Mouse (Mus musculus) CH12.LX (cell line): Measurements from ENCODE around the gene Gm9958. TPM values are rescaled to one million over a fixed set of nuclear protein-coding genes. Genes with fewer than 3 reads are reported as not detected.

Experiments
- DNase-seq: peaks from one replicate; pipeline ENCODE4 v3.0.0-alpha.2; 2013; ENCODE audit errors: extremely low read depth
- H3K27ac ChIP-seq: 2 replicates; pipeline ENCODE4 v1.5.1; 2012; ENCODE audit warnings: low read depth, mild to moderate bottlenecking, control low read depth, moderate library complexity; ENCODE audit not compliant: insufficient read depth
- H3K27me3 ChIP-seq: replicated peaks from 2 replicates; pipeline ENCODE3; 2012; ENCODE audit warnings: inconsistent platforms
- H3K36me3 ChIP-seq, 2 experiments: replicated peaks in 1 of 2; 2 replicates each; pipeline versions ENCODE3 to v1.6.1; 2012; ENCODE audit warnings: inconsistent platforms in 1 of 2, low read length in 1 of 2, mild to moderate bottlenecking in 1 of 2, mixed read lengths in 1 of 2, moderate library complexity in 1 of 2; ENCODE audit not compliant: control insufficient read depth in 1 of 2, insufficient read depth in 1 of 2
- H3K4me1 ChIP-seq, 2 experiments: 2 replicates each; pipeline ENCODE4 v1.6.1; 2012; ENCODE audit warnings: inconsistent platforms in 1 of 2, moderate library complexity in 1 of 2; ENCODE audit not compliant: insufficient read depth in 2 of 2, control insufficient read depth in 1 of 2
- H3K4me2 ChIP-seq: 2 replicates; pipeline ENCODE4 v1.6.1; 2012; ENCODE audit warnings: low read depth, mild to moderate bottlenecking, control low read depth; ENCODE audit not compliant: poor library complexity, insufficient read depth, severe bottlenecking
- H3K4me3 ChIP-seq, 3 experiments: fragments of 150-350 bp in 1 of 3; sonication (generic) in 1 of 3; replicated peaks in 1 of 3; 2 replicates each; pipeline versions ENCODE3 to v1.5.1; 2011 to 2012; ENCODE audit warnings: low read depth in 2 of 3, low read length in 2 of 3, mild to moderate bottlenecking in 2 of 3, moderate library complexity in 2 of 3, control low read depth in 1 of 3, improper control_type of control experiment in 1 of 3, inconsistent platforms in 1 of 3, mixed read lengths in 1 of 3; ENCODE audit not compliant: poor library complexity in 1 of 3
- H3K79me2 ChIP-seq: replicated peaks from 2 replicates; pipeline ENCODE4 v1.6.1; 2012; ENCODE audit warnings: mild to moderate bottlenecking, moderate library complexity; ENCODE audit not compliant: control insufficient read depth, poor library complexity, insufficient read depth, severe bottlenecking; ENCODE audit errors: extremely low read depth
- H3K9ac ChIP-seq: 2 replicates; pipeline ENCODE4 v1.6.1; 2012; ENCODE audit warnings: low read depth, mild to moderate bottlenecking, control low read depth, moderate library complexity; ENCODE audit not compliant: insufficient read depth
- H3K9me3 ChIP-seq: replicated peaks from 2 replicates; pipeline ENCODE3; 2012; ENCODE audit warnings: low read length, inconsistent platforms, mixed read lengths
- CHD1 ChIP-seq: IDR thresholded peaks from 2 replicates; pipeline ENCODE4 v1.6.1; 2012; ENCODE audit warnings: low read depth, low read length, improper control_type of control experiment, inconsistent platforms
- CHD2 ChIP-seq: IDR thresholded peaks from 2 replicates; pipeline ENCODE4 v1.6.1; 2011; ENCODE audit warnings: low read length, improper control_type of control experiment
- CTCF ChIP-seq, 2 experiments: IDR thresholded peaks in 1 of 2; conservative IDR thresholded peaks in 1 of 2; 2 replicates each; pipeline ENCODE4 v1.5.1; 2011 to 2012; ENCODE audit warnings: low read depth in 2 of 2, low read length in 2 of 2, improper control_type of control experiment in 1 of 2, inconsistent platforms in 1 of 2, mild to moderate bottlenecking in 1 of 2, moderate library complexity in 1 of 2
- ELF1 ChIP-seq: IDR thresholded peaks from 2 replicates; pipeline ENCODE4 v1.6.1; 2014; ENCODE audit warnings: low read depth, mild to moderate bottlenecking, inconsistent platforms, low read length, improper control_type of control experiment
- EP300 ChIP-seq: IDR thresholded peaks from 2 replicates; pipeline ENCODE4 v1.6.1; 2011; ENCODE audit warnings: low read length, improper control_type of control experiment
- ETS1 ChIP-seq: conservative IDR thresholded peaks from 2 replicates; pipeline ENCODE4 v1.6.1; 2012; ENCODE audit warnings: low read depth, mild to moderate bottlenecking, inconsistent platforms, low read length, improper control_type of control experiment, moderate library complexity
- GABPA ChIP-seq: IDR thresholded peaks from 2 replicates; pipeline ENCODE4 v1.6.1; 2012; ENCODE audit warnings: low read depth, low read length, improper control_type of control experiment, inconsistent platforms; ENCODE audit not compliant: insufficient replicate concordance
- JUN ChIP-seq: IDR thresholded peaks from 2 replicates; pipeline ENCODE4 v1.6.1; 2011; ENCODE audit warnings: low read depth, mild to moderate bottlenecking, low read length, improper control_type of control experiment, moderate library complexity; ENCODE audit not compliant: insufficient read depth
- JUND ChIP-seq: conservative IDR thresholded peaks from 2 replicates; pipeline ENCODE4 v1.6.1; 2011; ENCODE audit warnings: low read depth, low read length, improper control_type of control experiment
- KAT2A ChIP-seq: IDR thresholded peaks from 2 replicates; pipeline ENCODE4 v1.6.1; 2012; ENCODE audit warnings: low read length, improper control_type of control experiment, inconsistent platforms; ENCODE audit not compliant: insufficient replicate concordance
- MAFK ChIP-seq: IDR thresholded peaks from 2 replicates; pipeline ENCODE4 v1.6.1; 2011; ENCODE audit warnings: low read length, improper control_type of control experiment; ENCODE audit not compliant: insufficient replicate concordance
- MAX ChIP-seq: IDR thresholded peaks from 2 replicates; pipeline ENCODE4 v1.6.1; 2011; ENCODE audit warnings: low read length, improper control_type of control experiment
- MEF2A ChIP-seq: IDR thresholded peaks from 2 replicates; pipeline ENCODE4 v1.6.1; 2014; ENCODE audit warnings: low read depth, mild to moderate bottlenecking, inconsistent platforms, low read length, improper control_type of control experiment, borderline replicate concordance
- NELFE ChIP-seq: IDR thresholded peaks from 2 replicates; pipeline ENCODE4 v1.6.1; 2011; ENCODE audit warnings: low read depth, low read length, improper control_type of control experiment
- PAX5 ChIP-seq: IDR thresholded peaks from 2 replicates; pipeline ENCODE4 v1.6.1; 2012; ENCODE audit warnings: low read length, inconsistent platforms, mixed read lengths
- POLR2A ChIP-seq: IDR thresholded peaks from 2 replicates; pipeline ENCODE4 v1.6.1; 2011; ENCODE audit warnings: low read depth, mild to moderate bottlenecking, improper control_type of control experiment, low read length
- POLR2AphosphoS2 ChIP-seq: IDR thresholded peaks from 2 replicates; pipeline ENCODE4 v1.6.1; 2011; ENCODE audit warnings: low read depth, low read length, improper control_type of control experiment
- RAD21 ChIP-seq: IDR thresholded peaks from 2 replicates; pipeline ENCODE4 v1.6.1; 2011; ENCODE audit warnings: low read depth, mild to moderate bottlenecking, low read length, improper control_type of control experiment, moderate library complexity
- RCOR1 ChIP-seq: conservative IDR thresholded peaks from 2 replicates; pipeline ENCODE4 v1.6.1; 2012; ENCODE audit warnings: low read depth, mild to moderate bottlenecking, inconsistent platforms, low read length, improper control_type of control experiment
- SMC3 ChIP-seq: IDR thresholded peaks from 2 replicates; pipeline ENCODE4 v1.6.1; 2011; ENCODE audit warnings: low read depth, low read length, improper control_type of control experiment
- TCF12 ChIP-seq: IDR thresholded peaks from 2 replicates; pipeline ENCODE4 v1.6.1; 2014; ENCODE audit warnings: low read depth, mild to moderate bottlenecking, inconsistent platforms, low read length, improper control_type of control experiment
- USF2 ChIP-seq: conservative IDR thresholded peaks from 2 replicates; pipeline ENCODE4 v1.6.1; 2011; ENCODE audit warnings: low read depth, low read length, improper control_type of control experiment
- ZC3H11A ChIP-seq: IDR thresholded peaks from 2 replicates; pipeline ENCODE4 v1.6.1; 2012; ENCODE audit warnings: low read depth, mild to moderate bottlenecking, inconsistent platforms, low read length, improper control_type of control experiment
- ZKSCAN1 ChIP-seq: IDR thresholded peaks from 2 replicates; pipeline ENCODE4 v1.6.1; 2012; ENCODE audit warnings: low read depth, inconsistent platforms, low read length, improper control_type of control experiment, borderline replicate concordance
- ZMIZ1 ChIP-seq: IDR thresholded peaks from 2 replicates; pipeline ENCODE4 v1.6.1; 2012; ENCODE audit warnings: low read depth, mild to moderate bottlenecking, inconsistent platforms, low read length, improper control_type of control experiment
- dilution Hi-C: fragments of 300-500 bp; cut with MboI; formaldehyde crosslinking; loops from 2 replicates; pipeline ENCODE4 v1.14.3; 2020; ENCODE audit warnings: low sequenced_read_pairs; ENCODE audit not compliant: extremely low pct_unique_long_range_greater_than_20kb, extremely low pct_ligation_motif_present
- in situ Hi-C: fragments of 300-500 bp; cut with MboI; formaldehyde crosslinking; loops from 3 replicates; pipeline ENCODE4 v1.14.3; 2019; ENCODE audit warnings: low sequenced_read_pairs, low pct_ligation_motif_present, low pct_unique_long_range_greater_than_20kb, mixed read lengths
- polyA plus RNA-seq: library from polyadenylated mRNA; unstranded; fragments of >175 nt; gene quantifications from 2 replicates; pipeline ENCODE4 v1.2.1, GENCODE M21; 2012; ENCODE audit warnings: low read depth; ENCODE audit not compliant: insufficient read length
- total RNA-seq, 2 experiments: library from RNA; depleted of rRNA; stranded (reverse); fragments of 300-350 nt in 1 of 2; fragments of >200 nt in 1 of 2; gene quantifications; 2 replicates each; pipeline ENCODE4 v1.2.3; 2012 to 2014

Gm9958 gene
- total and polyA plus RNA-seq, 3 experiments = 1.2 to 1.3 (median 1.3) TPM

DNA sequence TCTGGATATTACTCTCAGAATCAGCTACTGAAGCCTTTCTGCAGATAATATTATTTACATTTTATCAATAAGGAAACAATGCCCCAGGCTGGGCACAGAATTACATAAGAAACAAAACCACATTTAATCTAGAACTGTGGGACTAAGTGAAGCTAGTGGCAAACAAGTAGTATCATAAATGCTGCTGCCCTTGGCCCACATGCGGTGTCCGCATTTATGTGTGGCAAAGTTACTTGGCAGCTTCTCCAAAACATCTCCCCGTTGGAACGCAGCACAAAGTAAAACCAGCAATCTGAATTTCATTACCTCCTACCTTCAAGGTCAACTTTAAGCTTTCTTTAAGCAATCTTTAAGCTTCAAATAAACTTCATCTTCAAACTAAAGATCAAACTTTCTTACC, 26.2 kb upstream of the Gm9958 start:
- Histone ChIP-seq H3K9me3 (no peaks in the 10 kb centered on the region), H3K4me3 (no peak overlapping the region), H3K9ac (no peak overlapping the region), H3K27ac (no peak overlapping the region), H3K36me3 (peaks cover 0 to 20% of the 10 kb centered on the region in 2 experiments), H3K27me3 (no peaks in the 10 kb centered on the region), H3K4me2 (no peak overlapping the region), H3K4me1 (peaks cover 0 to 23% of the 10 kb centered on the region in 2 experiments; a peak in 2 of 4 replicates), H3K79me2 (peaks cover 25% of the 10 kb centered on the region)
- no peak for DNase-seq
- TF ChIP-seq CHD2 (no peak), RAD21 (no peak)
- dilution Hi-C loops = no loop called here
- in situ Hi-C loops = no loop called here

DNA sequence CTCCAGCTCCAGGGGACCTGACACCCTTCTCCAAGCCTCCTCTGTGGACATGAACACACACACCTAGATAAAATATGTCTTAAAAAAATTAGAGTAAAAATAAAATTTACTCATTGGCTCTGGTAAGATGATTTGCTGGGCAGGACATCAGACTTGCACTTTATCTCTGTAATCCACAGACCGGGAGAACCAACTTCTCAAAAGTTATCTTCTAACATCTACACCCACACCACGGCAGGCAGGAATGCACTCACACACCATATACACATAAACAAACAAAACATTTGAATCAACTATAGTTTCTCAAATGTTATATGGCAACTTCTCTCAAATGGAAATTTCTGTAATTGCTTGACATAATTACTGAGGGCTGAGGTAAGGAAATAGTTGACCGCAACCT, 20.1 kb upstream of the Gm9958 start:
- dilution Hi-C loops = no loop called here
- peaks cover 42% of the 10 kb centered on the region for H3K79me2 ChIP-seq

DNA sequence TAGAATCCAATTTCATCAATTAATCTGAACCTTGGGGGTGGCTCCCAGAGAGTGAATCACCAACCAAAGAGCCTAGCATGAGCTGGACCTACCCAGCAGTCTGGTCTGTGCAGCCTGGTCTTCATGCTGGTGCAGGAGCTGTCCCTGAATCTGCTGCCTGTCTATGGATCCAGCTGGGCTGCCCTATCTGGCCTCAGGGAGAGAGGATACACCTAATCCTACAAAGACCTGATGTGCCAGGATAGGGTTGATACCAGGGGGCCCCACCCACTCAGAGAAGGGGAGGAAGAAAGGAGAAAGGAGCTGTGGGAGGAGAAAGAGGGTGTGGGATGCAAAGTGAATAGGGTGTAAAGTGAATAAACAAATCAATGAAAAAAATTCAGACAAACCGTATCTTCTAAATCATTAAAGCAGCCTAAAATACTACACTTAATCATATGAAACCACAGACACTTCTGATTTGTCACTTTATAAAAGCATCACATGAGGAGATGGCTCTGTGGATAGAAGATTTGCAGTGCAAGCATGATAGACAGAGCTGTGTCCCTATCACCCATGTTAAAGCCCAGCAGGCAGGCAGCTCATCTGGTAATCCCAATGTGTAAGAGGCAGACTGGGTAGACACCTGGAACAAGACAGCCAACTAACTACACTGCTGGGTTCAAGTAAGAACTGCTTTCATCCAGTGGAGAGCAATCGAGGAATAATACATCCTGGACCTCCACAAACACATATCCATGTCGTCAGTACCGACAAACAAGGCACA, 13.3 kb upstream of the Gm9958 start:
- Histone ChIP-seq H3K9me3 (no peaks in the 10 kb centered on the region), H3K4me1 (peaks cover 0 to 10% of the 10 kb centered on the region in 2 experiments; a peak in 2 of 4 replicates), H3K27ac (no peak overlapping the region), H3K9ac (no peak overlapping the region)
- in situ Hi-C loops = no loop called here
- dilution Hi-C loops = no loop called here
- TF ChIP-seq POLR2AphosphoS2 (no peak), ZC3H11A (no peak), JUN (no peak), MEF2A (no peak), RCOR1 (no peak), USF2 (no peak), EP300 (no peak), ETS1 (no peak), KAT2A (no peak), PAX5 (no peak), ZKSCAN1 (no peak)
- TF ChIP-seq, all 38 proteins: peak for 0
- DNase-seq = no peak
- H3K4me2 ChIP-seq = no peak overlapping the region
- H3K4me3 ChIP-seq = no peak overlapping the region
- H3K79me2 ChIP-seq = peaks cover 85% of the 10 kb centered on the region
- H3K27me3 ChIP-seq = no peaks in the 10 kb centered on the region
- H3K36me3 ChIP-seq = peaks cover 8 to 69% of the 10 kb centered on the region in 2 experiments

More for the DNA sequence above, 20.1 kb upstream of the Gm9958 start:
- Histone ChIP-seq H3K4me1 (no peaks in the 10 kb centered on the region), H3K9ac (no peak overlapping the region), H3K4me2 (no peak overlapping the region), H3K36me3 (peaks cover 2 to 29% of the 10 kb centered on the region in 2 experiments), H3K4me3 (no peak overlapping the region), H3K27ac (no peak overlapping the region), H3K9me3 (no peaks in the 10 kb centered on the region), H3K27me3 (no peaks in the 10 kb centered on the region)
- TF ChIP-seq MAFK (no peak), CTCF (conservative IDR thresholded peaks at IDR 0.05 in 1 of 2, IDR thresholded peaks at IDR 0.05 in 1 of 2; ENCODE audit: low read depth in 2 of 2, low read length in 2 of 2) (no peak), ZMIZ1 (no peak), MAX (no peak), ELF1 (no peak), ETS1 (no peak), KAT2A (no peak), JUND (no peak), TCF12 (no peak), CHD1 (no peak), NELFE (no peak), POLR2A (no peak), GABPA (no peak), POLR2AphosphoS2 (no peak), RAD21 (no peak), SMC3 (no peak), EP300 (no peak)
- in situ Hi-C loops = no loop called here
- DNase-seq = no peak
